Mouse (Mus musculus): ENCODE data around the gene Cst6. TPM values are rescaled to one million over a fixed set of nuclear protein-coding genes. Genes with fewer than 3 reads are reported as not detected.

Gene Cst6
- total RNA-seq, 2 experiments from 2014 or later: 20.8 to 35.6 TPM

GRCm38 (mm10) chr19:5296630-5297029 is 52.7 kb downstream of the Cst6 start:
- peak; percentile 67 to 71 for DNase-seq (ENCODE audit: low spot score in 2 of 2)
- intact Hi-C loops (cut with DNase I): loop anchor here (2.0 to 5.0 kb wide), 2 partner anchors 18 to 71 kb away; partner anchors contain the start of genes Banf1 and Eif1ad

GRCm38 (mm10) chr19:5295736-5296075 is 53.7 kb downstream of the Cst6 start:
- intact Hi-C loops (cut with DNase I): loop anchor here (2.0 to 5.0 kb wide), 2 partner anchors 17 to 72 kb away; partner anchors contain the start of genes Banf1 and Eif1ad
- no peak for DNase-seq (ENCODE audit: low spot score in 2 of 2)

GRCm38 (mm10) chr19:5294972-5295735 is 54.2 kb downstream of the Cst6 start, which contains the start of gene Sf3b2:
TSS of gene Sf3b2 (minus strand) at chr19:5295455.
- intact Hi-C loops (cut with DNase I): loop anchor here (5.0 kb wide), 1 partner anchor 72 kb away; the partner anchor contains the start of genes Banf1 and Eif1ad
- DNase-seq (ENCODE audit: low spot score in 2 of 2): peak; percentile 99

Other genes starting within 250 kb of the Cst6 start
- gene Rab1b, start 242.5 kb downstream of the Cst6 start, total RNA-seq (2021): 100 to 1,000 TPM; 141 to 170 TPM
- gene Klc2, start 231.0 kb downstream of the Cst6 start, total RNA-seq (2021): 100 to 1,000 TPM; 255 to 284 TPM
- gene Pacs1, start 76.5 kb downstream of the Cst6 start, total RNA-seq (2021): 10 to 100 TPM; 62.0 to 63.1 TPM
- 100 to 1,000 TPM; 201 to 202 TPM for gene Sf3b2, start 54.1 kb downstream of the Cst6 start, total RNA-seq (2021)
- 10 to 100 TPM; 78.9 to 87.4 TPM for gene Gal3st3, start 51.2 kb downstream of the Cst6 start, total RNA-seq (2021)
- gene Catsper1, start 13.8 kb downstream of the Cst6 start, total RNA-seq (2021): not detected
- gene Eif1ad, start 17.2 kb upstream of the Cst6 start, total RNA-seq (2021): 10 to 100 TPM; 20.5 to 24.2 TPM
- 10 to 100 TPM; 74.3 to 83.3 TPM for gene Banf1, start 17.6 kb upstream of the Cst6 start, total RNA-seq (2021)
- 100 to 1,000 TPM in 1 of 2 experiments, 10 to 100 TPM in 1; 75.6 to 103 TPM for gene Sart1, start 39.1 kb upstream of the Cst6 start, total RNA-seq (2021)
- not detected for gene Tsga10ip, start 53.0 kb upstream of the Cst6 start, total RNA-seq (2021)
- gene Drap1, start 75.4 kb upstream of the Cst6 start, total RNA-seq (2021): 100 to 1,000 TPM; 245 to 260 TPM
- 10 to 100 TPM; 70.2 to 78.3 TPM for gene AI837181, start 75.6 kb upstream of the Cst6 start, total RNA-seq (2021)
- gene Fosl1, start 98.0 kb upstream of the Cst6 start, total RNA-seq (2021): not detected
- 10 to 100 TPM; 28.5 to 31.7 TPM for gene Ccdc85b, start 108.3 kb upstream of the Cst6 start, total RNA-seq (2021)
- 10 to 100 TPM; 87.2 to 95.1 TPM for gene Fibp, start 111.0 kb upstream of the Cst6 start, total RNA-seq (2021)
- gene Ctsw, start 118.9 kb upstream of the Cst6 start, total RNA-seq (2021): under 1 TPM in 1 of 2 experiments, not detected in 1; 0.86 TPM
- gene Efemp2, start 124.4 kb upstream of the Cst6 start, total RNA-seq (2021): 10 to 100 TPM; 11.2 to 16.0 TPM
- 10 to 100 TPM; 30.5 to 31.1 TPM for gene Mus81, start 138.8 kb upstream of the Cst6 start, total RNA-seq (2021)
- gene Cfl1, start 140.9 kb upstream of the Cst6 start, total RNA-seq (2021): 1,000 to 10,000 TPM; 1,319 to 1,567 TPM
- gene 1700020D05Rik, start 154.2 kb upstream of the Cst6 start, total RNA-seq (2021): 10 to 100 TPM in 1 of 2 experiments, 1 to 10 TPM in 1; 2.7 to 11.0 TPM
- 10 to 100 TPM; 77.2 to 89.0 TPM for gene Snx32, start 161.0 kb upstream of the Cst6 start, total RNA-seq (2021)
- gene Ovol1, start 211.1 kb upstream of the Cst6 start, total RNA-seq (2021): not detected
- 1 to 10 TPM; 6.6 to 7.3 TPM for gene Ap5b1, start 218.5 kb upstream of the Cst6 start, total RNA-seq (2021)

All from left cerebral cortex, postnatal 36 days (tissue).